Mouse (Mus musculus) intestine, embryonic 15.5 days (tissue): ENCODE measurements around the gene Cfl2. TPM values are rescaled to one million over a fixed set of nuclear protein-coding genes. Genes with fewer than 3 reads are reported as not detected.

ENCODE experiments used
- ATAC-seq: fragments of 200-750 bp; cut with Nextera tagmentation; 2 replicates; pipeline ENCODE4 v1.8.0; 2017; ENCODE audit warnings: moderate TSS enrichment, moderate library complexity
- H3K27ac ChIP-seq: fragments of 300-500 bp; sonication (generic); 2 replicates; pipeline ENCODE4 v1.5.1; 2015; ENCODE audit warnings: mild to moderate bottlenecking, inconsistent platforms
- H3K27me3 ChIP-seq: fragments of 300-500 bp; sonication (generic); replicated peaks from 2 replicates; pipeline ENCODE4 v1.6.1; 2015; ENCODE audit warnings: inconsistent platforms
- H3K36me3 ChIP-seq: fragments of 300-500 bp; sonication (generic); 2 replicates; pipeline ENCODE4 v1.6.1; 2015; ENCODE audit warnings: inconsistent platforms
- H3K4me1 ChIP-seq: fragments of 300-500 bp; sonication (generic); replicated peaks from 2 replicates; pipeline ENCODE4 v1.6.1; 2015; ENCODE audit warnings: inconsistent platforms
- H3K4me2 ChIP-seq: fragments of 300-500 bp; sonication (generic); replicated peaks from 2 replicates; pipeline ENCODE4 v1.6.1; 2015; ENCODE audit warnings: mild to moderate bottlenecking, inconsistent platforms
- H3K4me3 ChIP-seq: fragments of 300-500 bp; sonication (generic); replicated peaks from 2 replicates; pipeline ENCODE4 v1.5.1; 2015; ENCODE audit warnings: inconsistent platforms
- H3K9ac ChIP-seq: fragments of 300-500 bp; sonication (generic); 2 replicates; pipeline ENCODE4 v1.6.1; 2015; ENCODE audit warnings: inconsistent platforms
- H3K9me3 ChIP-seq: fragments of 300-500 bp; sonication (generic); 2 replicates; pipeline ENCODE4 v1.6.1; 2016; ENCODE audit warnings: inconsistent platforms
- WGBS: fragments of 180-500 bp; shearing (Covaris S2); methylation state at CpG from one replicate; pipeline ENCODE4 v1.1.7; 2015; 5-methylcytosine and 5-hydroxymethylcytosine counted together
- polyA plus RNA-seq: library from polyadenylated mRNA; unstranded; fragments of >200 nt; fragmentation: Nextera tagmentation; extraction: Ambion mirVana; gene quantifications from 2 replicates; pipeline ENCODE4 v1.2.1, GENCODE M21; 2015

Cfl2 gene
- polyA plus RNA-seq, 1 experiment from 2014 or later: 174 TPM

DNA sequence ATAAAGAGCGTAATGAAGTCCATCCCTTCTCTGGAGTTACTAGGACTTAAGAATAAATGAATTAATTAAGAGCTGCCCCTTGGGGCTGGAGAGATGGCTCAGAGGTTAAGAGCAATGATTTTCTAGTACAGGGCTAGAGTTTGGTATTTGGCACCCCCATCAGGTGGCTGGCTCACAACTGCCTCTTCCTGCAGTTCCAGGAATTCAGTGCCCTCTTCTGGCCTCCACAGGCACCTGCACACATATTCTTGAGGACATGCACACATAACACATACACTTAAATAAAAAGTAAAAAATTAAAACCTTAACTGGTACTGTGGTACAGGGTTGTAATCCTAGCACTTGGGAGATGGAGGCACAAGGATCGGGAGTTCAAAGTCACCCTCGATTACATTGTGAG lies 37.5 kb downstream of the Cfl2 start:
- no peak overlapping the region for H3K27ac ChIP-seq
- ATAC-seq: no peak
- no peak overlapping the region for H3K9ac ChIP-seq
- WGBS: 96% methylated on average over 3 of the region's 3 CpGs
- H3K4me1 ChIP-seq: peaks cover 4% of the 10 kb centered on the region; the same call in 1 of the 2 replicates
- no peaks in the 10 kb centered on the region for H3K9me3 ChIP-seq
- no peak overlapping the region for H3K4me3 ChIP-seq
- H3K27me3 ChIP-seq: no peaks in the 10 kb centered on the region
- no peaks in the 10 kb centered on the region for H3K36me3 ChIP-seq
- no peak overlapping the region for H3K4me2 ChIP-seq

DNA sequence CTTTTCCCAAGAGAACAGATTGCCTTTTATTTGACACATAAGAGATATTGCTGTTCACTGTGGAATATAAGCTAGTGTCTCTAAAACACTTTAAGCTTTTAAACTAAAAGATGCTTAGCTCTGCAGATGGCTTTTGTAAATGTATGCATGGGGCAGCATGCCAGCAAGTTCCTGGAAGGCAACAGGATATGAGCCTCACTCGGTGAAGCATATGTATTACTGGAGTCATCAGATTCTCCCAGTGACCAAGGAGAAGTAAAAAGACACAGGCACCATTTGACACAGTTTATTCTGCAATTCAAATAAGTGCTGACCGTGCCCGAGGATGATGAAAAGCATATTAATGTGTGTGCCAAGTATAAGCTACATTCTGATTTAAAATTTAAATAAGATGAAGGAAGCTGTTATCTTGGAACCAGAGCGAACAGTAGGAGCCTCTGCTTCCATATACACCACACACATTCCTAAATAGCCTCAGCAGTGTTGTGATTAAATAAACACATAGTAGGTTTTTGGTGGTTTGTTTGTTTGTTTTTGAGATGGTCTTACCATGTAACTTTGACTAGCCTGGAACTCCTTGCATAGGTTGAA lies 39.7 kb downstream of the Cfl2 start:
- H3K36me3 ChIP-seq: no peaks in the 10 kb centered on the region
- no peak overlapping the region for H3K27ac ChIP-seq
- no peak overlapping the region for H3K9ac ChIP-seq
- H3K4me2 ChIP-seq: no peak overlapping the region
- no peaks in the 10 kb centered on the region for H3K27me3 ChIP-seq
- peaks cover 11% of the 10 kb centered on the region for H3K4me1 ChIP-seq
- peak; percentile 46; the same call in 1 of the 2 replicates for ATAC-seq
- H3K9me3 ChIP-seq: no peaks in the 10 kb centered on the region
- no peak overlapping the region for H3K4me3 ChIP-seq
- 51% methylated on average over 4 of the region's 4 CpGs for WGBS

DNA sequence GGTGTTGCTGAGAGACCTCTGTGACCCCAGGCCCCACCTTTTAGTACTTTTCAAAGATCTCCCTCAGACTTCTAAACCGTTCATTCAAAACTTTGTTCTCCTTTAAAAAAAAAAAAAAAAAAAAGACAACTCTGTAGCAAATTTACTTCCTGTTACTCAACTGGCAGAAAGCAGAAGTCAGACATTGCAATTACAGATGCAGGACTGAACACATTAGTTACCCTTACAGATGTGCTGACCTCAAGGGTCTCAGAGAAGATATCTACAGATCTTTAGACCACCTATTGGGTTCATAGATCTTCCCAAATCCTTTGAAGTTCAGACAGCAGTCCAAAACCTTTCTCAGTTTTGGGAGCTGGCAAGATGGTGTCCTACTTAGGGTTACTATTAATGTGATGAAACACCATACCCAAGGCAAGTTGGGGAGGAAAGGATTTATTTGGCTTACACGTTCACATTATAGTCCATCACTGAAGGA lies 42.0 kb downstream of the Cfl2 start:
- no peak for ATAC-seq
- 50% methylated on average over 2 of the region's 2 CpGs for WGBS
- no peaks in the 10 kb centered on the region for H3K9me3 ChIP-seq

DNA sequence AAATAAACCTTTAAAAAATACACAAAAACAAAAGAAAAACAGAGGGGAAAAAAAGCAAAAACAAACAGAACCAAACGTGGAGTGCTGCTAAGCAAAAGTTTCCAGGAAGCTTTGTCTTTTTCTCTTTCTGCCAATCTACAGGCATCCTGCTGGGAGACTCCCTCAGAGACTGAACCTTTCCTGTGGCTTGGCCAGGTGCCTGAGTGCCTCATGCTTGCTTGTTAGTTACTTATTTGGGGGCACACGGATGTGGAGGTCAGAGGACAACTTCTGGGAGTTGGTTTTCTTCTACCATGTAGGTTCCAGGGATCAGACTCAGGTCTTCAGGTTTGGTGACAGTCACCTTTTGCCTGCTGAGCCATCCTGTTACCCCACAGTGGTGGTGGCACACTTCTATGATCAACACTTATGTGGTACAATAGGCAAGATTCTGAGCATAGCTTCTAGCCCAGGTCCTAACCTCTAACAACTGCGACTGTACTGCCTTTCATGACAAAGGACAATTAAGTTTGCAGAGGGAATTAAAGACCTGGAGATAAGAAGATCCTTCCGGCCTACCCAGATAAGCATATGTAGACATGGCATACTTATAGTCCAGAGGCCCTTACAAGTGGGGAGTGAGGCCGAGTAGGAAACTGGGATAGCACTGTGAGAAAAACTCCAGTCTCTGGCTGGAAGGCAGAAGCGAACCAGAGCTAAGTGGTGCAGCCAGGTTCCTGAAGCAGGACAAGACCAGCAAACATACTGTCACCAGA lies 43.3 kb downstream of the Cfl2 start:
- Histone ChIP-seq H3K27me3 (no peaks in the 10 kb centered on the region), H3K27ac (no peak overlapping the region), H3K9me3 (no peaks in the 10 kb centered on the region), H3K4me2 (no peak overlapping the region), H3K9ac (no peak overlapping the region), H3K4me3 (no peak overlapping the region), H3K4me1 (peaks cover 11% of the 10 kb centered on the region), H3K36me3 (no peaks in the 10 kb centered on the region)
- peak; percentile 42 for ATAC-seq
- WGBS: 55% methylated on average over 6 of the region's 6 CpGs

More for the DNA sequence above, 42.0 kb downstream of the Cfl2 start:
- H3K4me2 ChIP-seq: no peak overlapping the region
- no peaks in the 10 kb centered on the region for H3K27me3 ChIP-seq
- no peak overlapping the region for H3K9ac ChIP-seq
- peaks cover 11% of the 10 kb centered on the region for H3K4me1 ChIP-seq
- H3K4me3 ChIP-seq: no peak overlapping the region
- H3K36me3 ChIP-seq: no peaks in the 10 kb centered on the region
- no peak overlapping the region for H3K27ac ChIP-seq

DNA sequence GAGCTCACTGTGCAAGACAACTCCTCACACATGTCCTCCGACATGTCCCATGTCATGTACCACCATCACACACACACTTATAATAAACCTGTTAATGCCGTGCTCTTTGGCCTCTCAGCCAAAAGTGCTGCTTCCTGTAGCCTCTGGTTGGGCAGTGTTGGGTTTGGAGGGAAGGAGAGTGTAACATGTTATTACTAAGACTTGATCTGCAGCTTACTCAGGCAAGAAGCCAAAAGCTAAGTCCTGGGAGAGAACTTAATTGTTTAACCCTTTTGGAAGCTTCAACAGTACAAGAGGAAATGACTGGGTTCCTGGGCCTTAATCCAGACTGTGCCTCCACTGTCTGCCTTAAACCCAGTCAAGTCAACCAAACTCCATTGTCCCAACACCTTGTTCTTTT lies 52.5 kb downstream of the Cfl2 start:
- Histone ChIP-seq H3K4me3 (no peak overlapping the region), H3K9me3 (no peaks in the 10 kb centered on the region), H3K36me3 (no peaks in the 10 kb centered on the region), H3K4me1 (0 out of 2 replicates have a peak, but pooled peaks cover 6% of the 10 kb centered on the region), H3K4me2 (0 out of 2 replicates have a peak overlapping the region, but pooled peaks have one; percentile 4), H3K27ac (no peak overlapping the region), H3K27me3 (no peaks in the 10 kb centered on the region), H3K9ac (no peak overlapping the region)
- ATAC-seq: no peak
- 59% methylated on average over 2 of the region's 2 CpGs for whole genome bisulfite sequencing

Other genes starting within 250 kb of the Cfl2 start
- 218 and 233 TPM in 2 replicates for gene Sptssa, start 206.3 kb downstream of the Cfl2 start, polyA plus RNA-seq
- 54.6 and 58.1 TPM in 2 replicates for gene Eapp, start 167.0 kb downstream of the Cfl2 start, polyA plus RNA-seq
- 153 and 201 TPM in 2 replicates for gene Snx6, start 67.2 kb downstream of the Cfl2 start, polyA plus RNA-seq
- not detected in 2 replicates for gene Gm20403, start 123.7 kb upstream of the Cfl2 start, polyA plus RNA-seq
- gene Baz1a, start 151.5 kb upstream of the Cfl2 start, polyA plus RNA-seq: 21.3 and 29.1 TPM in 2 replicates
- gene 2700097O09Rik, start 217.2 kb upstream of the Cfl2 start, polyA plus RNA-seq: 30.7 and 31.9 TPM in 2 replicates
- gene Srp54a, start 217.4 kb upstream of the Cfl2 start, polyA plus RNA-seq: 157 and 171 TPM in 2 replicates